8 mouse cellular contexts compared by ENCODE assay signal in genomic region chr8:84839875-84840247, GRCm38 (mm10). TPM values are rescaled to one million over a fixed set of nuclear protein-coding genes. Genes with fewer than 3 reads are reported as not detected.
DNase-seq lines count a peak whose midpoint lies in the region; ATAC-seq and TF ChIP-seq lines count a peak whose summit lies in the region.

No protein-coding gene starts in this region.

- no peaks in the 10 kb centered on the region for H3K27me3 ChIP-seq in erythroblast, embryonic 14.5 days (ENCODE audit: control insufficient read depth)
- H3K27me3 ChIP-seq in spleen, adult 2 months (ENCODE audit: control insufficient read depth, insufficient read depth, low read length) = no peaks in the 10 kb centered on the region
- no peaks in the 10 kb centered on the region for H3K27me3 ChIP-seq in liver, embryonic 11.5 days (replicated peaks; ENCODE audit: control insufficient read depth, insufficient read depth, low read length)
- H3K27me3 ChIP-seq in stomach, postnatal 0 days (ENCODE audit: control insufficient read depth, insufficient read depth, low read length) = no peaks in the 10 kb centered on the region

- peak overlapping the region; percentile 67 for H3K4me2 ChIP-seq in liver, embryonic 11.5 days
- H3K4me2 ChIP-seq in stomach, postnatal 0 days (replicated peaks; ENCODE audit: low read depth) = peak overlapping the region; percentile 91

- H3K4me3 ChIP-seq in erythroblast, embryonic 14.5 days (replicated peaks) = peak overlapping the region; percentile 95
- peak overlapping the region; percentile 80 for H3K4me3 ChIP-seq in spleen, adult 2 months (ENCODE audit: extremely low read depth, insufficient read depth, insufficient read length)
- peak overlapping the region; percentile 95 for H3K4me3 ChIP-seq in liver, embryonic 11.5 days (ENCODE audit: low read depth, low read length)
- H3K4me3 ChIP-seq in stomach, postnatal 0 days (ENCODE audit: low read depth, low read length) = peak overlapping the region; percentile 88

- DNase-seq in spleen, adult 2 months (ENCODE audit: low read depth in 1 of 2, low spot score in 2 of 2) = no peak
- no peak for DNase-seq in spleen, postnatal 36 days (ENCODE audit: low spot score in 2 of 2)
- no peak for DNase-seq in liver, embryonic 11.5 days (ENCODE audit: low spot score)
- no peak for DNase-seq in stomach, postnatal 0 days (ENCODE audit: low spot score)
- DNase-seq in urinary bladder, postnatal 10 days (ENCODE audit: low spot score) = no peak
- DNase-seq in embryo, embryonic 10 days (ENCODE audit: low spot score) = no peak

- H3K4me1 ChIP-seq in erythroblast, embryonic 14.5 days (ENCODE audit: control insufficient read depth) = peaks cover 90% of the 10 kb centered on the region
- no peaks in the 10 kb centered on the region for H3K4me1 ChIP-seq in spleen, adult 2 months (ENCODE audit: control insufficient read depth, insufficient read depth, insufficient read length)
- peaks cover 42% of the 10 kb centered on the region for H3K4me1 ChIP-seq in liver, embryonic 11.5 days (replicated peaks; ENCODE audit: control insufficient read depth, insufficient read depth, low read length)
- peaks cover 7% of the 10 kb centered on the region; the same call in 1 of the 2 replicates for H3K4me1 ChIP-seq in stomach, postnatal 0 days (replicated peaks; ENCODE audit: control insufficient read depth, insufficient read depth)

- ATAC-seq in erythroblast, adult 5-6 weeks (replicated peaks; ENCODE audit: low FRiP score, poor library complexity, severe bottlenecking) = no peak
- no peak for ATAC-seq in liver, embryonic 11.5 days (replicated peaks; ENCODE audit: low FRiP score)
- ATAC-seq in stomach, postnatal 0 days (ENCODE audit: low FRiP score, low TSS enrichment) = no peak

- H3K9ac ChIP-seq in liver, embryonic 11.5 days (ENCODE audit: low read depth, low read length) = peak overlapping the region; percentile 94
- peak overlapping the region; percentile 91 for H3K9ac ChIP-seq in stomach, postnatal 0 days (ENCODE audit: low read length)

- 2% methylated on average over 7 of the region's 7 CpGs for WGBS in spleen, adult 2 months
- 4% methylated on average over 7 of the region's 7 CpGs for WGBS in liver, embryonic 11.5 days
- WGBS in stomach, postnatal 0 days = under 1% methylated on average over 7 of the region's 7 CpGs

- no peak for TF ChIP-seq EP300 in stomach, postnatal 0 days (optimal IDR thresholded peaks at IDR 0.05)

- H3K9me3 ChIP-seq in erythroblast, embryonic 14.5 days (ENCODE audit: control insufficient read depth, low read length) = no peaks in the 10 kb centered on the region
- no peaks in the 10 kb centered on the region for H3K9me3 ChIP-seq in liver, embryonic 11.5 days (ENCODE audit: control insufficient read depth, low read length)
- no peaks in the 10 kb centered on the region for H3K9me3 ChIP-seq in stomach, postnatal 0 days (ENCODE audit: control insufficient read depth, low read length)

- peak overlapping the region; percentile 7; the same call in 1 of the 2 replicates for H3K27ac ChIP-seq in spleen, adult 2 months (ENCODE audit: insufficient read depth, low read length)
- H3K27ac ChIP-seq in liver, embryonic 11.5 days (ENCODE audit: low read depth, low read length) = peak overlapping the region; percentile 97
- H3K27ac ChIP-seq in stomach, postnatal 0 days (replicated peaks) = peak overlapping the region; percentile 91

- no peak for TF ChIP-seq CTCF in spleen, adult 2 months (IDR thresholded peaks at IDR 0.05; ENCODE audit: extremely low read depth, insufficient read depth, insufficient read length, insufficient replicate concordance)
- TF ChIP-seq CTCF in stomach, postnatal 0 days (IDR thresholded peaks at IDR 0.05; ENCODE audit: low read depth) = no peak

- TF ChIP-seq POLR2A in spleen, adult 2 months (IDR thresholded peaks at IDR 0.05; ENCODE audit: low read depth, low read length) = no peak

- peaks cover 97% of the 10 kb centered on the region for H3K36me3 ChIP-seq in erythroblast, embryonic 14.5 days (ENCODE audit: control insufficient read depth)
- peaks cover 58% of the 10 kb centered on the region for H3K36me3 ChIP-seq in spleen, adult 2 months (ENCODE audit: control insufficient read depth, insufficient read depth, low read length)
- H3K36me3 ChIP-seq in liver, embryonic 11.5 days (ENCODE audit: control insufficient read depth, insufficient read depth, low read length) = peaks cover 60% of the 10 kb centered on the region
- H3K36me3 ChIP-seq in stomach, postnatal 0 days (ENCODE audit: control insufficient read depth, insufficient read depth, low read length) = peaks cover 47% of the 10 kb centered on the region

RNA-seq across cellular contexts. Expression of gene Rad23a, which starts 0.6 kb away (rescaled TPM):
- polyA plus RNA-seq in erythroblast, embryonic 14.5 days (2012) = 740 and 808 TPM in 2 replicates
- 379 and 406 TPM in 2 replicates for total RNA-seq in erythroblast, adult 5-6 weeks (2015; ENCODE audit: low replicate concordance)
- total RNA-seq in erythroblast, adult 5-6 weeks (2017; ENCODE audit: low replicate concordance) = 572 and 669 TPM in 2 replicates
- polyA plus RNA-seq in spleen, adult 2 months (2012; rRNA removed) = 125 and 162 TPM in 2 replicates
- 188 and 191 TPM in 2 replicates for polyA plus RNA-seq in liver, embryonic 11.5 days (2014; fragmentation: Nextera tagmentation; extraction: Ambion mirVana)
- 69.8 and 70.6 TPM in 2 replicates for polyA plus RNA-seq in stomach, postnatal 0 days (2015; fragmentation: Nextera tagmentation; extraction: Ambion mirVana)

RNA-seq across cellular contexts. Expression of gene Calr, which starts 6.9 kb away (rescaled TPM):
- 29.4 and 30.9 TPM in 2 replicates for polyA plus RNA-seq in erythroblast, embryonic 14.5 days (2012)
- total RNA-seq in erythroblast, adult 5-6 weeks (2015; ENCODE audit: low replicate concordance) = 255 and 289 TPM in 2 replicates
- 800 and 908 TPM in 2 replicates for total RNA-seq in erythroblast, adult 5-6 weeks (2017; ENCODE audit: low replicate concordance)
- polyA plus RNA-seq in spleen, adult 2 months (2012; rRNA removed) = 112 and 116 TPM in 2 replicates
- polyA plus RNA-seq in liver, embryonic 11.5 days (2014; fragmentation: Nextera tagmentation; extraction: Ambion mirVana) = 860 and 893 TPM in 2 replicates
- polyA plus RNA-seq in stomach, postnatal 0 days (2015; fragmentation: Nextera tagmentation; extraction: Ambion mirVana) = 522 and 537 TPM in 2 replicates

RNA-seq across cellular contexts. Expression of gene Gadd45gip1, which starts 8.5 kb away (rescaled TPM):
- polyA plus RNA-seq in erythroblast, embryonic 14.5 days (2012) = 10.3 and 11.6 TPM in 2 replicates
- total RNA-seq in erythroblast, adult 5-6 weeks (2015; ENCODE audit: low replicate concordance) = 4.4 and 5.9 TPM in 2 replicates
- 7.4 and 7.7 TPM in 2 replicates for total RNA-seq in erythroblast, adult 5-6 weeks (2017; ENCODE audit: low replicate concordance)
- 20.3 and 61.4 TPM in 2 replicates for polyA plus RNA-seq in spleen, adult 2 months (2012; rRNA removed)
- polyA plus RNA-seq in liver, embryonic 11.5 days (2014; fragmentation: Nextera tagmentation; extraction: Ambion mirVana) = 87.8 and 90.6 TPM in 2 replicates
- 38.5 and 39.3 TPM in 2 replicates for polyA plus RNA-seq in stomach, postnatal 0 days (2015; fragmentation: Nextera tagmentation; extraction: Ambion mirVana)

RNA-seq across cellular contexts. Expression of gene Farsa, which starts 16.9 kb away (rescaled TPM):
- 9.0 and 9.3 TPM in 2 replicates for polyA plus RNA-seq in erythroblast, embryonic 14.5 days (2012)
- total RNA-seq in erythroblast, adult 5-6 weeks (2015; ENCODE audit: low replicate concordance) = 6.0 and 9.6 TPM in 2 replicates
- total RNA-seq in erythroblast, adult 5-6 weeks (2017; ENCODE audit: low replicate concordance) = 25.0 and 28.8 TPM in 2 replicates
- polyA plus RNA-seq in spleen, adult 2 months (2012; rRNA removed) = 50.3 and 55.0 TPM in 2 replicates
- 130 TPM in 2 replicates for polyA plus RNA-seq in liver, embryonic 11.5 days (2014; fragmentation: Nextera tagmentation; extraction: Ambion mirVana)
- 43.3 and 44.3 TPM in 2 replicates for polyA plus RNA-seq in stomach, postnatal 0 days (2015; fragmentation: Nextera tagmentation; extraction: Ambion mirVana)

RNA-seq across cellular contexts. Expression of gene Dand5, which starts 17.2 kb away (rescaled TPM):
- 1.3 and 1.5 TPM in 2 replicates for polyA plus RNA-seq in erythroblast, embryonic 14.5 days (2012)
- 2.3 TPM in 1 of 2 replicates, not detected in the other for total RNA-seq in erythroblast, adult 5-6 weeks (2015; ENCODE audit: low replicate concordance)
- total RNA-seq in erythroblast, adult 5-6 weeks (2017; ENCODE audit: low replicate concordance) = 2.3 and 3.9 TPM in 2 replicates
- polyA plus RNA-seq in spleen, adult 2 months (2012; rRNA removed) = 1.6 and 1.8 TPM in 2 replicates
- 4.5 and 4.9 TPM in 2 replicates for polyA plus RNA-seq in liver, embryonic 11.5 days (2014; fragmentation: Nextera tagmentation; extraction: Ambion mirVana)
- polyA plus RNA-seq in stomach, postnatal 0 days (2015; fragmentation: Nextera tagmentation; extraction: Ambion mirVana) = 3.3 TPM in 2 replicates

Comparison
In these comparisons a context has a peak if more than half of its experiments do, and no peak if none do; other contexts are left out.
1. H3K27ac ChIP-seq: peak in every context shown above with its lines; median percentile 97 in liver, embryonic 11.5 days; 91 in stomach, postnatal 0 days; 7 in spleen, adult 2 months.